Mouse (Mus musculus) olfactory bulb, adult 2 months (tissue): Measurements from ENCODE around the gene Dnah17.

Experiments
- CTCF ChIP-seq: fragments of 200-500 bp; IDR thresholded peaks from 2 replicates; pipeline ENCODE4 v1.5.1; 2012; ENCODE audit warnings: low read depth, mild to moderate bottlenecking, low read length, moderate library complexity; ENCODE audit not compliant: insufficient read depth
- POLR2A ChIP-seq: fragments of 200-500 bp; IDR thresholded peaks from 2 replicates; pipeline ENCODE4 v1.6.1; 2012; ENCODE audit warnings: mild to moderate bottlenecking, low read depth, low read length, moderate library complexity; ENCODE audit not compliant: insufficient read depth

- TF ChIP-seq CTCF (no peak), POLR2A (no peak)
Observed at GRCm38 (mm10) chr11:118013339-118013738, 117.1 kb downstream of the Dnah17 start.
